Mouse (Mus musculus) heart, adult 2 months (tissue): ENCODE data around the gene Simc1.

Source experiments
- CTCF ChIP-seq: fragments of 200-600 bp; IDR thresholded peaks from 2 replicates; pipeline ENCODE4 v1.8.1; 2022; ENCODE audit warnings: antibody characterized with exemption, mild to moderate bottlenecking, moderate library complexity
- POLR2A ChIP-seq: fragments of 200-500 bp; IDR thresholded peaks from 2 replicates; pipeline ENCODE4 v1.6.1; 2011; ENCODE audit warnings: mild to moderate bottlenecking, low read depth, low read length, control low read depth; ENCODE audit not compliant: insufficient read depth

DNA sequence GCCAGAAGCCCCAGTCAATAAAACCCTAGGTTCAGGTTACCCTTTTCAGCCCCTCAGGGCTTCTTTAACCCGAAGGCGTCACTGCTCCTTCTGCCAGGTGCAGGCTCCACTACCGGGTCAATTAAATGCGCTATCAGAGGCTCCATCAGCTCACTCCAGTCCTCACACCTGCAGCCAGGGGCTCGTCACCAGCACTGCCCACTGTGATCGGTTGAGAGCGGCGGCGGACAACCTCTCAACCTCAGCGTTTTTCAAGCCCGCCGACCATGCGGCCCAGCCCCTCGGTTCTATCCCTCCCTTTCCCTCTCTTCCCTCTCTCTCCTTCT, 338 bp upstream of the Simc1 start:
- TF ChIP-seq POLR2A (no peak), CTCF (no peak)
